In the genomic region with DNA sequence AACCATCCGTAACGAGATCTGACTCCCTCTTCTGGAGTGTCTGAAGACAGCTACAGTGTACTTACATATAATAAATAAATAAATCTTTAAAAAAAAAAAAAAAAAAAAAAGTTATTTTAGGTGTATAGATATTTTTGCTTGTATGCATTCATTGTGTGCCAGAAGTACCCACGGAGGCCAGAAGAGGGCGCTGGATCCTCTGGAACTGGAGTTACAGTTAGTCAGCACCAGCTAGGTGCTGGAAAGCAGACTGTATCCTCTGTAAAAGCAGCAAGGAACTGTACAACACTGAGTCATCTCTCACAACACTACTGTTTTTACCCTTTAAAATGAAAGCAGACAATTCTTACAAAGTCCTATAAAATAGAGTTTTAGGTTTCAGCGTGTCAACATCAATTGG, we compare ENCODE assay signal across 9 mouse cellular contexts. TPM values are rescaled to one million over a fixed set of nuclear protein-coding genes. Genes with fewer than 3 reads are reported as not detected.
DNase-seq lines count a peak whose midpoint lies in the region; ATAC-seq and TF ChIP-seq lines count a peak whose summit lies in the region.
"Had no signal": no experiment of that assay in that cellular context is flagged by ENCODE, and none has a peak within 500 bp of the region (broad histone marks: within the 10 kb centered on the region; RNA-seq: fewer than 3 reads in every experiment).

No protein-coding gene starts in this region.

- WGBS in kidney, embryonic 14.5 days, result 54% methylated on average over 3 of the region's 5 CpGs
- 59% methylated on average over 3 of the region's 5 CpGs for WGBS in midbrain, postnatal 0 days

- H3K9ac ChIP-seq in kidney, embryonic 14.5 days (ENCODE audit: low read depth, low read length), result no peak overlapping the region
- no peak overlapping the region for H3K9ac ChIP-seq in midbrain, postnatal 0 days (replicated peaks; ENCODE audit: low read length, poor library complexity, severe bottlenecking)
- H3K9ac ChIP-seq: stomach, embryonic 15.5 days had no signal

- ATAC-seq in kidney, embryonic 14.5 days (ENCODE audit: low FRiP score, low TSS enrichment), result no peak
- no peak for ATAC-seq in midbrain, postnatal 0 days (ENCODE audit: low FRiP score)

- peak; percentile 29 for DNase-seq in kidney, adult 11 months
- peak; percentile 84 for DNase-seq in NIH3T3 (ENCODE audit: low read depth)
- peak; percentile 79 to 87 for DNase-seq in cerebellum, postnatal 10 days
- peak; percentile 46 for DNase-seq in gastrocnemius, postnatal 14 days
- peak; percentile 38 to 69 for DNase-seq in left cerebral cortex, adult 8-10 months (ENCODE audit: low spot score in 2 of 2)
- peak; percentile 67 for DNase-seq in midbrain, postnatal 0 days (ENCODE audit: low spot score)
- DNase-seq in thymus, adult 18-20 months, result peak; percentile 43 to 57

- TF ChIP-seq CTCF in midbrain, postnatal 0 days (IDR thresholded peaks at IDR 0.05), result peak; percentile 71

- 0 out of 2 replicates have a peak, but pooled peaks cover 4% of the 10 kb centered on the region for H3K4me1 ChIP-seq in kidney, embryonic 14.5 days (ENCODE audit: control insufficient read depth, insufficient read depth, low read length)
- peaks cover 6% of the 10 kb centered on the region; the same call in 1 of the 2 replicates for H3K4me1 ChIP-seq in midbrain, postnatal 0 days (ENCODE audit: insufficient read depth, low read length)

- H3K4me2 ChIP-seq in kidney, embryonic 14.5 days (replicated peaks; ENCODE audit: low read depth, low read length), result no peak overlapping the region
- H3K4me2 ChIP-seq in midbrain, postnatal 0 days (ENCODE audit: low read depth, low read length, poor library complexity, severe bottlenecking), result no peak overlapping the region
- H3K4me2 ChIP-seq: stomach, embryonic 15.5 days had no signal

- H3K27ac ChIP-seq in kidney, embryonic 14.5 days (ENCODE audit: low read depth, low read length), result no peak overlapping the region
- no peak overlapping the region for H3K27ac ChIP-seq in midbrain, postnatal 0 days (ENCODE audit: low read depth, low read length)
- H3K27ac ChIP-seq: stomach, embryonic 15.5 days had no signal

- H3K27me3 ChIP-seq in kidney, embryonic 14.5 days (ENCODE audit: control insufficient read depth, insufficient read depth, low read length), result peaks cover 3% of the 10 kb centered on the region; the same call in 1 of the 2 replicates
- H3K27me3 ChIP-seq in midbrain, postnatal 0 days (ENCODE audit: insufficient read depth, low read length), result no peaks in the 10 kb centered on the region
- H3K27me3 ChIP-seq: stomach, embryonic 15.5 days had no signal

- no peaks in the 10 kb centered on the region for H3K9me3 ChIP-seq in kidney, embryonic 14.5 days (ENCODE audit: control insufficient read depth, low read length)
- H3K9me3 ChIP-seq in midbrain, postnatal 0 days (ENCODE audit: low read length), result no peaks in the 10 kb centered on the region
- H3K9me3 ChIP-seq: stomach, embryonic 15.5 days had no signal

- H3K4me3 ChIP-seq in kidney, embryonic 14.5 days (ENCODE audit: low read length), result no peak overlapping the region
- no peak overlapping the region for H3K4me3 ChIP-seq in midbrain, postnatal 0 days (ENCODE audit: low read depth, low read length)
- H3K4me3 ChIP-seq: stomach, embryonic 15.5 days had no signal

- intact Hi-C loops in gastrocnemius, postnatal 14 days (cut with DNase I; ENCODE audit: low total_unique reads), result no loop called here

- H3K36me3 ChIP-seq in kidney, embryonic 14.5 days (ENCODE audit: control insufficient read depth, insufficient read depth, low read length), result no peaks in the 10 kb centered on the region
- H3K36me3 ChIP-seq in midbrain, postnatal 0 days (ENCODE audit: insufficient read depth, low read length), result no peaks in the 10 kb centered on the region
- H3K36me3 ChIP-seq: stomach, embryonic 15.5 days had no signal

RNA-seq across cellular contexts. Expression of a gene that starts 4.5 kb away (rescaled TPM):
- 45.5 and 65.2 TPM in 2 replicates for polyA plus RNA-seq in kidney, embryonic 14.5 days (2014; fragmentation: Nextera tagmentation; extraction: Ambion mirVana)
- 10 to 100 TPM; 25.0 to 26.7 TPM for total RNA-seq in gastrocnemius, postnatal 14 days (2021)
- total RNA-seq in left cerebral cortex, adult 8-10 months (2022), result 100 to 1,000 TPM; 124 to 132 (median 125) TPM
- 201 and 269 TPM in 2 replicates for total RNA-seq in midbrain, postnatal 0 days (2014; rRNA removed)
- polyA plus RNA-seq in midbrain, postnatal 0 days (2015; fragmentation: Nextera tagmentation; extraction: Ambion mirVana), result 232 and 238 TPM in 2 replicates

RNA-seq across cellular contexts. Expression of a gene that starts 34.8 kb away (rescaled TPM):
- 1.7 and 3.6 TPM in 2 replicates for polyA plus RNA-seq in kidney, embryonic 14.5 days (2014; fragmentation: Nextera tagmentation; extraction: Ambion mirVana)
- not detected for total RNA-seq in gastrocnemius, postnatal 14 days (2021)
- total RNA-seq in left cerebral cortex, adult 8-10 months (2022), result under 1 TPM in 3 of 4 experiments, not detected in 1; 0.24 to 0.34 (median 0.33) TPM
- total RNA-seq in midbrain, postnatal 0 days (2014; rRNA removed), result 0.24 TPM in 1 of 2 replicates, not detected in the other
- 0.25 TPM in 1 of 2 replicates, not detected in the other for polyA plus RNA-seq in midbrain, postnatal 0 days (2015; fragmentation: Nextera tagmentation; extraction: Ambion mirVana)

RNA-seq across cellular contexts. Expression of a gene that starts 38.3 kb away (rescaled TPM):
- polyA plus RNA-seq in kidney, embryonic 14.5 days (2014; fragmentation: Nextera tagmentation; extraction: Ambion mirVana), result 42.5 and 52.7 TPM in 2 replicates
- 10 to 100 TPM; 12.9 to 19.1 TPM for total RNA-seq in gastrocnemius, postnatal 14 days (2021)
- total RNA-seq in left cerebral cortex, adult 8-10 months (2022), result 10 to 100 TPM; 56.9 to 64.9 (median 58.8) TPM
- 38.1 and 46.8 TPM in 2 replicates for total RNA-seq in midbrain, postnatal 0 days (2014; rRNA removed)
- 54.6 and 55.4 TPM in 2 replicates for polyA plus RNA-seq in midbrain, postnatal 0 days (2015; fragmentation: Nextera tagmentation; extraction: Ambion mirVana)

Comparison
In these comparisons a context has a peak if more than half of its experiments do, and no peak if none do; other contexts are left out.
1. DNase-seq: peak in every context shown above with its lines; median percentile 84 in NIH3T3; 83 in cerebellum, postnatal 10 days; 67 in midbrain, postnatal 0 days; 54 in left cerebral cortex, adult 8-10 months; 50 in thymus, adult 18-20 months; 46 in gastrocnemius, postnatal 14 days; 29 in kidney, adult 11 months.